Mouse (Mus musculus) hindlimb bud, embryonic 11.5 days (tissue): Measurements from ENCODE around the gene Nfia.

Experiments
- DNase-seq: peaks from one replicate; pipeline ENCODE4 v3.0.0-alpha.2; 2012; ENCODE audit warnings: low read depth, low spot score; ENCODE audit errors: extremely low spot score

Gene Nfia

DNA sequence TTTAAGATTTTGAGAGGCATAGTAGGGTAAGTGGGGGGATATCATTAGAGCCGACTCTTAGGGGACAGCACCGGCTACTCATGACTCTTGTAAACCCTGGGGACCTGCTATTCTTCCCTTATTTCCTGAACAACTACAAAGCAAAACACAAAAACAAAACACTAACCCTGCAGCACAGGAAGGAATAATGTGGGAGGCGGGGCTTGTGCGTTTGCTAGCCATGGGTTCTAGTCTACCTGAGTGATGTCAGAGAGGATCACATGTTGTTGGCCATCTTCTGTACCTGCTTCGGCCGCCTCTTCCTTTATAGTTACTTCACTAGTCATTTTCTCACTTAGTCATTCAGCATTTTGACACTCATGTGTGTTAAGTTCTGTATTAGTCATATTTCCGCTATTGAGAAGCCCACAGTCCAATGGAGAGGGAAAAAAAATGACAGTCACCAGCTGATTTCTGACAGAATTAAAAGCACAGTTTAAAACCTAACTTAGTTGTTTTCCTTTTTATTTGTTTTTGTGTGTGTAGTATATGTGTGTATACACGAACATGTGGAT, 88.3 kb downstream of the Nfia start:
- no peak for DNase-seq

DNA sequence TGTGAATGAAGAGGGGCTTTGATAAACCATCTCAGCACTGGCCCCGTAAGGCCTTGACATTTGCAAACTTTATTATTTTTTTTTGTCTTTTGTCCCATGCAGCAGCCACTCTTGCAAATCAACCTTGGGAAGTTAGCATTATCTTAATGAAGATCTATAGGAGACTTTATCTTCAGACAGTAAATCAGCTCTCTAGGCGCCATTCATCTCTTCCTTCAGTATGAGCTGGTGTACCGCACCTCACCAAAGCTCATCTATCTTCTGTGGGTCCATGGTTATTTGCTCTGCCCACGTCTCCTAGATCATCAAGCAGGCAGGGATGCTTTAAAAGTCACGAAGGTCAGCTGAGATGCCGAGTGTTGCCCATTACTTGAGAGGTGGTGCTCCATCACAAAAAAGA, 89.8 kb downstream of the Nfia start:
- no peak for DNase-seq

DNA sequence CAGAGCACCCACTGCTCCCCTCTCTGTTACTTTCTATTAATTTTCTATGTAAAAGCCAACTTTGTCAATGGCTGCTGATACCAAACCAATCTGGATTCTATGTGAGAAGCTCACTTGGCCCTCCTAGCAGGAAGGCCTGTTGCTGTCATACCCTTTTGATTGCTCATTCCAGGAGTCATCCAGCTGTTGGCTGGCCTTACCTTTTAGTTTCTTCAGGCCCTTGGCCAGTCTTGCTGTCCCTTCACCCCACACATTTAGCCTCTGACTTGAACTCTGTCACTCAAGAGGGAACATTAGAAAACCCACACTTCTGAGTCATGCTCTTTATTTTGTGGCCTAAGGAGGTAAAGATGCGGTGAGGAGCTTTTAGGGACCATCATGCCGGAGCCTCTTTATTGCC, 91.7 kb downstream of the Nfia start:
- no peak for DNase-seq

DNA sequence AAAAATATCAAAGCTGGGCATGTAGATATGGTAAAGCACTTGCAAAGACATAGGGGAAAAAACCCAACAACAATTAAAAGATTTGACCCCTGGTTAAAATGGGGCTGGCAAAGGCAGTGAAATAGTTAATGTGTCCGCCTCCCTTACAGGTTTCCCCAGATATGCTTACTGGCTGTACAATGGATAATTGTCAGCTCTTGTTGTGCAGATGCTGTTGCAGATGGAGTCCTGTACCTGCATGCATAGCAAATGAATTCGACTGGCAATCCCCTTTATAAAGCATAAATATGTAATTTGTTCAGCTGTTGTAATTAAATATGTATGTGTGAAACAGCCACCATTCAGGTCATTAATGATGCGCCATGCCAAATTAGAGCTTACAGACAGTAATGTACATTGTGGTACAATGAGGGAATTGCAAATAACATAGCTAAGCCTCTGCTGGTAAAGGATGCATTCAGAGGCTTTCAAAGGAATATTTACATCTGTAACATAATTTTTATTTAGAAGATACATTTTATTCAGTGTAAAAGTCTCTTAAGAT, 92.9 kb downstream of the Nfia start:
- no peak for DNase-seq

DNA sequence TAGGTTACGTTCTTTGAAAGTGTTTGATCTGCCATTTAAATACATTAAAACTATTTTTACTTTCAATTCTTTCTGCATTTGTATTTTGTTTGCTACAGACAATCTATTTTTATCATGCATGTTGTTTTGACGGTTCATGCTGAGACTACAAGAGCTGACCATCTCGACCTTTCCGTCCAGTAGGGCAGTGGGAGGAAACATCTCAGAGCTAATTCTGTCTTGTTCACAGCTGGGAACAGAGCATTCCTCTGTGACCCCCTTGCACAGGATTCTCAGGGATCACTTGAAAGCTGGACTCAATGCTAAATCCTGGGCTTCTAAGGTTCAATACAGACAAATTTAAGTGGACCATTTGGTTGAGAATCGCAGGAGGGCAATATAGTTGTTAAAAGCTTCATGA, 93.9 kb downstream of the Nfia start:
- no peak for DNase-seq

DNA sequence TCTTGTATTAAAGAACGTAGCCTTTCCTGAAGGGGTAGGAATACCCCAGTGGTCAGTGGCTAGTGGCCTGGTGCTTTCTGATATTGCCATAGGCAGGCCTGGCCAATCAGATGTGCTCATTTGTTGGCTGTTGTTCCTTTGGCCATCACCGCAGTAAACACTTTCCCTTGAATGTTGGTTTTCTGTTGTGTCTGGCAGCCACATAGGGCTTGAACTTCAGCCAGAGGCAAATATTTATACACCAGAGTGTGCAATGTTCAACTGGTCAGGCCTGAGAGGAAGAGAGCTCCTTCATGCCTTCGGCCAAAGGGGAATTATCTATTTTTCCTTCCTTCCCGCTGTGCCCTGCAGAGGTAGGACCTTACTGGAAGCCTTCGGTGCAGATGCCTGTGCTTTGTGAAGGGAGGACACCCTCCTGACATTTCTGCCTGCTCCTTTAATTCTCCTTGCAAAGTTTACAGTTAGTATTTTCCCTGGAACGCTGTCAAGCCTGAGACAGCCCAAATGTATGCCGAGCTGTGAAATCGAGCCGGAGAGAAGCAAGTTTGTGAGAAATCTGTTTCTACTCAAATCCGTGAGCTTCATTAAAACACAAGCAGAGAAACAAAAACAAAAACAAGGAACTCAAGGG, 95.9 kb downstream of the Nfia start:
- DNase-seq, result no peak

DNA sequence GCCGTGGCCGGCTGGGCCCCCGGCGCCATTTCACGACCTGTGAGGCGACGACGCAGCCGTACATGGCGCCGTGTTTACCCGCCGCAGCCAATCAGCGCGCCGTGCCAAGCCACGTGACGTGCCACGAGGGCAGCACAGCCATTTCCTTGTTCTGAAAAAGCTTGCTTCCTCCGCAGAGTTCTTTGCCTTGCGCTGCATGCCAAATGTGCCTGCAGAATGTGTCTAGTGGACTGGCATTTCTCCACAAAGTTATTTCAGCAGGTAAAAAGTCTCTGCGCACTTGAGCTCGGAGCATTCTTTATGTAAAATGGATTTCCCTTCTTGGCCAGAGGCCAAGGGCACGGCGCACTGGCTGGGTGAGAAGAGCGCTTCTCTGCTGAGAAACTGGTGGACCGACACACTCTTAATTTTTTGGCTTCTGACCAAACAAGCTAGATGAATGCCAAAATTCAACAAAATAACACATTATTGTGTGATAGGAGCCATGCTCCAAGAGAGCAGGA, 96.5 kb downstream of the Nfia start:
- DNase-seq, result no peak

DNA sequence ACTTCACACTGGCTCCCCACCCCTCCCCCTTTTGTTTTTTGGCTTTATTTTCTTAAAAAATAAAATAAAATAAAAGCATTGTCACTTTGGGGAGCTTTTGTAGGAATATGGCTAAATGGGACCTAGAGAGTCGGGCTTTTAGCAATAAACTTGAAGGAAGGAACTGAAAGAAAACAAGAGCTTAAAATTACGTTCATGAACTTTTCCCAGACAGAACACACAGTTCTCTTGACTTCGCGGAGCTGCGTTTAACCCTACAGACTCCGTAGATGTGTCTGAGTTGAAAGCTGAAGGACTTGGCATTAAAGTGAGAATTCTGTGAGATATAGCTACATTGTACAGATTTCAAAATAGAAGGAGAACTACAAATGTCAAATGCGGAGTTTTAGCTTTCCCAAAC, 96.9 kb downstream of the Nfia start:
- DNase-seq, result no peak

DNA sequence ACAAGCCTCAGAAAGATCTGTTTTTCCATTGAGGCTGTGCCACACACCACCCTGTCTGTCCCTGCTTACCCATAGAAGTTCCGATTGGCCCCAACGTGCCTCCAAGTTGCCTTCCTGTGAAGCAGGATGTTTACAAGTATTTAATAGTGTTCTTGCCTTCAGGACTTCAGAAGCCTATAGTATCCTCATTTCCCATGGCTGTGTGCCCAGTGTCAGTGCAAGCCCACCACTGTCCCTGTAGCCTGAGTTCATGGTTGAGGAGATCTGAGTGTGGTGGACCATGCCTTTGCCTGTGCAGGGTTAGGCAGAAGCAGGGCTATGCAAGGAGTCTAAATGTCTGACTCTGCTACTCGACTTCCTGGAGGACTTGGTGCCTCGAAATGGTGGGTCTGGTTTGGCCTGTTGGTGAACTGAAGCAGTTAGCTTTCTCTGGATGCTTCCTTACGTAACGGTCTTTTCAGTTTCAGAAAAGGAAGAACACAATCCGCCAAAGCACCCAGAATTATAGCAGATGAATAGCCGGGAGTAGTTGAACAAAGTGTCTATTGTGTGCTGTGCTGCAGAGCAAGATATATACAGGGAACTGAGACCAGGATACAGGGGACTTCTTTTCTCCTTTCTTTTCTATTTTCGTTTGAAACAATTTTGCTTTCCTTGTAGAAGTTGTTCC, 99.4 kb downstream of the Nfia start:
- DNase-seq, result no peak

DNA sequence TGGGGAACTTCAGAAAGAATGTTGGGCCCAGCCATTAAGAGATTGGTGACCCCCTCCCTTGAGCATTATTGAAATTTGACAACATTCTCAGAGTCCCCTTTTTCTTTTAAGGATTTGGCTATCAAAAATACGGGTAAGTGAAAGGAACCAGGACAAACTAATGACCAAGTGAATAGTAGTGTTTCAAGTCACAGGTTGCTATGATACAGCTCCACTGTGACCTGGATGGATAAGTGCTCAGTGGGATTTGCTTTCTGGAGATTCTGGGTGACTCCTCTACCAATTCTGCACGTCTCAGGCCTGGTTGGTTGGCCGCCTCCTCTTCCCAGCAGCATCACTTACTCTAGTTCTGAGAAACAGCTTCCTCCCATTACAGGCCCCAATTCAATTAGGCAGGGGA, 102.4 kb downstream of the Nfia start:
- no peak for DNase-seq

DNA sequence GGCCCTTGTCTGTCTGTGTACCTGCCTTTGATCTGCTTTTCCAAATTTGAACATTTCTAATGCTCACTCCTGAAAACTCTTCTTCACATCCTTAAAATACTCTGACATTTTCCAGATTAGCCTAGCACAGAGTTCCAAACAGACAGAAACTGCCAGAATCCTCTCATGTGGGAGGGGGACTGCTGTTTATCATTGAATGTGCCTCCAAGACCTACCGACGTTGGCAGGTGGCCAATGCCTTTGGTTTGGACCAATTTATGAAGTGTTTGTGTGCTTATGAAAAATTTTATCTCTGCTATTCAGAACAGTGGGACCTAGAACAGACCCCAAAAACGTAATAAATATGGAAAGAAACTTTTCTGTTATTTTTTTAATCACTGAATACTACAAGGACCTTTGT, 103.4 kb downstream of the Nfia start:
- DNase-seq, result no peak

DNA sequence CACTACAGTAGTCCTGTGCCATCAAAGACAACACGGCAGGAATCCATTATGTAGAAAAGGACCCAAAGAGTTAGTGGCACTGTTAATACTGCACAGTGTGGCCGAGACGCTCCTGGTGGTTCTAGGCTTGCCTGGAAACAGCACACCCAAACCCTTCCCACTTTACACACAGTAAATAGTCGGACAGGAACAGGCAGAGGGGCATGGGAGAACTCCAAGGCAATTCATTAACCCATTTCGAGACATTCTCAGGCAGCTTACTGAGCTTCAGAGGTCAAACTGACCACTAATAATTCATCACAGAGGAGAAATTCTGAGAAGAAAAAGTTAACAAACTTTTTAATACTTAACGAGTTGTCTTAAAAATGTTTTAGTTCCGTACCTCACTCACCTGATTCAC, 107.2 kb downstream of the Nfia start:
- DNase-seq, result no peak

DNA sequence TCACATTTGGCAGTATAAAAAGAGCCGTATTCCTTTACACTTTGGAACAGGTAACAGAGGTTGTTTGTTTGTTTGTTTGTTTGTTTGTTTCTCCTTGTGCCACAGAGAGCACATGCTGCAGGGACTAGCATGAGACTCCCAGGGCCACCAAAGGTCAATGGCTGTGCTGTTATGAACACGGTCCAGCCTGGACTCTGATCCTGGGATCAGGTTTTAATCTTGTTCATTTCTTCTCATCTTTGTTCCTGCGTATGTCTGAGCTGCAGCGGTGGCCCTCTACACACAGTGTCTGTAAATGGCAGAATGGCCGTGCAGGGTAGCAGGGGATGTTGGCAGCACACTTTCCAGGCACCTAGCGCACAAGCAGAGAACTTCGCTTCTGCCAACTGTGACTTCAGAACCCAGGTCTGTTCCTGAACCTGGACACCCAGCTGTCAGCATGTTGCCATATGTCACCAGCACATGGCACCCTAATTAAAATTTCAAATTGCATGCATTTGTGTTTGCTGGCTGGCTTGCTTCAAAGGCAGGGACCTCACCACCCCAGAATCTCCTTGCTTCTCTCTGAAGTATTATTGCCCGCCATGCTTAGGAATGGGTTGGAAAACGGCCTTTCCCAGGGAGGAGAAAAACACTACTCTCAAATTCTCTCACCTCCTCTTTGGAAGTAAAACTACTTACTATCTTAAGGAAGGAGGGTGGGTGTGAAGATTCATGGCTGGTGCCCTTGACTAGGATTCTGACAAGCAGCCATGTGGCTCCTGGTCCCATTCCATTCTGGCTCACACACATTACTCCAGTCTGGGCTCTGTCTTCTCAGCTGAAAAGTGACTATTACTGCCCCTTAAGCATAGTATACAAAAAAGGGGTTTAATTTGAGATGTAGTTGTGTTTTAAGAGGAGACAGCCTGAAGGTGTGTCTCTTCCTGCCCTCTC, 107.9 kb downstream of the Nfia start:
- no peak for DNase-seq

DNA sequence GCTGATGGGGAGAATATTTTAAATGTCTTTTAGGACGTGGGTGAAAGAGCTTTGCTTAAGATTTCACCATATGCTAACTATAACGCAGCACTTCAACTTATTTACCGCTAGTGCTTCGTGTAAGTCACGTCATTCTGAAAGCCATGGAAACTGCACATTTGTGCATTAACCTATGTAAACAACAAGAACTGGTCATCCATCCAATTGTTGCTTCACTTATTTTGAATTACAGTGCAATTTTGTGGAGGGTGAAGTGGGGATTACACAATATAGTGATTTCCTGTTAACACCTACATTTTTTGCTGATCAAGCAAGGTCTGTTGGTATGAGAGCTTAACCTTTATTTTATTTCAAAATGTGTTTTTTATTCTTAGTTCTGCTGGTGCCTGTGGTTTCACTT, 113.0 kb downstream of the Nfia start:
- no peak for DNase-seq

DNA sequence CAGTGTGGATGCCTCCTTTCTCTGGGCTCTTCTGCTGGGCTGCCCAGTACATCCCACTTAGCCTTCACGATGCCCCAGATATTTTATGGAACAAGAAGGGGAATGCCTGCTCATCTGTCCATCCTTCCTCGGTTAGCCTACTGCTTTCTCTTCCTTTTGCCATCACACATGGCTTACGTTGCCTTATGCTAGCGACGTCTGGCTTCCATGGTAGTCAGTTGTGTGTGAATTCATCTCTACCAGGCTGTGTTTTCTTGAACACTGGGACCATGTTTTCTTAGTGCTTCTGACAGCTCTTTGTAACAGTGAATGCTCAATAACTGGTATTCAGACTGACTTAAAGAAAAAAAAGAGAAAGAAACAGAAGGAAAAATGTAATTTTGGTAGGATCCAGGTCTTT, 113.7 kb downstream of the Nfia start:
- no peak for DNase-seq

DNA sequence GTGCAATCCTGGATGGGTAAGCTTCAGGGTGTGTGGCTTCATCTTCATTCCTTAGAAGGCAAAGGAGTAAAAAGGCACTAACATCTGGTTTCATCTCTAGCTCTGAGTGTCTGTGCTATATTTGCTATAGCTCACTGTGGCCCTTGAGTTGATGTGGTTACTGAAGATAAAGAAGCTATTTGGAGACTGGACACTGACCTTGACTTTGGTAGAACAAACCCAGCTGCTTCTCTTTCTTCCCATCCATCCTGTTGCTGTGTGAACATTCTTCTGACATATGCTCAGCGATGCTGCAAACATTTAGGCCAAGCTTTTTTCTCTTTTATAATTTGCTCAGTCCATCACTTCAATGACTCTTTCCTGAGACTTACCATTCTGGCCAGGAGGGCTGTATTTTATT, 114.7 kb downstream of the Nfia start:
- DNase-seq, result no peak

DNA sequence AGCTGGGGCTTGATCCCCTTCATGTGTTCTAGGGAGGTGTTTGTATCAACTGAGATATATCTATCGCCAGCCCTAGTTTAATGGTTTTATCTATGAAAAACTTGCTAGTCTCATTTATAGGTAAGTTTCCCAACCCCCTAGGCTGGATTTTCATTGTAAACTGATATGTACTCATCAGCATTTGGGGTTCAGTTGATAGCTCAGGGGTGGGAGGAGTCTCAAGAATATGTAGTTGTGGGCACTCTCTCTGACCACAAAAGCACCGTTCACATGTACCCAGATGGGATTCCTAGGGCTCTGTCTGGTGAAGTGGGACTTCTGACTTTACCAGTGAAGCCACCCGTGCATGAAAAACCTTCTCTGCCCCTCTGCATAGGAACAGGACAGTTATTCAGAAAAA, 118.5 kb downstream of the Nfia start:
- no peak for DNase-seq

DNA sequence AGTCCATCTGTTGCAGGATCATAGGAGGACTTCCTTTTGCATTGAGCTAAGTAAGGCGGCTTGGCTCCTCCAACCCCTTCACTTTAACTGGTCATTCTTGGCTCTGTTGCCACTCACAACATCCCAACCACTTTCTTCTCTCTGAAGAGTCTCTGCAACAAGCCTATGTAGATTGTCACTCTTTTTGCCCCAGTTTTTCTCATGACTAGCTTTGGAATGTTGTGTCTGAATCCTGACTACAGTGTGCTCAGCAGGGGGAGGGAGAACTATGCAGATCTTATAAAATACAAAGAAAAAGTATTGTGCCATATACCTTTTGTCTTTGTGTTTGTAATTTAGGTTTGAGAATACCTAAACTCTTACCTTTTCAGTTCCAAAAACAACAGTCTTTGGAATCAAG, 119.1 kb downstream of the Nfia start:
- no peak for DNase-seq

DNA sequence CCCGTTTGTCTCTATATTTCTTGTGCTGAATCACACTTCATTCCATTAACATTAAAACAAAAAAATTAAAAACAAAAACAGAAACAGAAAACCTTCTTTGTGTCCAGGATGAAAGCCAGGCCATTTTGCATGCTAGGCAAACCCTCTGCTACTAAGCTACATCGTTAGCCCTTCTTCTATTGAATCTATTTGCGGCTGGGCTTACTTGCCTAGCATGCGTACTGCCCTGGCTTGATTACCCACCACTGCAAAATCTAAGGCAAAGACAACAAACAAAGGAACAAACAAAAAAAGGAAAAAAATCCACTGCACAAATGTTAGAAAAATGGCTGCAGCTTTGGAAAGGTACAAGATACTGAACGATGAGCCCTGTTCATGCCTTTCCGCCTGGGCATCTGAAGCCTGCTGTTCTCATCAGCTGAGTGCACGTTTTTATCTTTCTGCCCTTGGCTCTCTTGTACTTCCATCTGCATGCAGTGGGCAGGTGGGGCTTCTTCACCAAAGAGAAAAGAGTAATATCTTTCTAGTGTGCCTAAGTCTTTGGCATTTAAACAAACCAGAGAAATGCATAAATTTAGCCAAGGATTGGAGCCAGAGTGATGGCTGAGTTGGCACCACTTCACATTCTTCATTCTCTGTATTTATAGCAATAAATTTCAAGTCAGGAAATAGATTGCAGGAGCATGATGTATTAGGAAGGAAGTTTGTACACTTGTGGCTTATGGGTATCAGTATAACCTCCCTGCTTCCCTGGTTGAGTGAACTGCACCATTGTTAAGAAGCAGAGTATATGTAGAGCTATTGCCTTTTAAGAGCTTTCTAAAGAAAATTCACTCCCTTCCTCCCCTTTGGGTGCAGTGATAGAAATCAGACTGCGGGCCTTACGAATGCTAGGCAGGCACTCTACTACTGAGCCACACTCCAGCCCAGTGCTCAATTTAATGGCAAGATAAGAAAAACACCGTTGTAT, 121.7 kb downstream of the Nfia start:
- DNase-seq, result no peak

DNA sequence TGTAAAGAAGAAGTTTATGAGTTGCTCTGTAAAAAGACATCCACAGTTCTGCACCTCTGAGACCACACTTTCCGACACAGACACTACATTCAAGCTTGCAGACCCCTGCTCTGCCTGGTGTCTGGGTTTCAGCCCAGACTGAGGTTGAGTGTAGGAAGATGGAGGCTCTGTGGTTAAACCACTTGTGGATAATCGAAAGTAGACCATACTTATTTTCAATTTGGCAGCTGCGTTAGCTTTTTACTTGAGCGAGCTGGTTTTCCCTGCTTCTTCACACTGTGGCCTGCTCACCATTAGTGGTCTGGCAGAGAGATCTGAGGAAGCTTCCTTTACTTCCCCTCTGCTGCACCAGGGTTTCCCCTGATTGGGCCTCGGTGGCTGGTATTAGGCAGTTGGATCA, 123.4 kb downstream of the Nfia start:
- no peak for DNase-seq
